Mouse (Mus musculus): ENCODE measurements at regions not wholly inside any gene's neighbourhood (a gene's known extent, or its start where the extent isn't known, plus 50 kb on each side); places are given as distances from the start of the nearest gene placed in this dataset.

DNA sequence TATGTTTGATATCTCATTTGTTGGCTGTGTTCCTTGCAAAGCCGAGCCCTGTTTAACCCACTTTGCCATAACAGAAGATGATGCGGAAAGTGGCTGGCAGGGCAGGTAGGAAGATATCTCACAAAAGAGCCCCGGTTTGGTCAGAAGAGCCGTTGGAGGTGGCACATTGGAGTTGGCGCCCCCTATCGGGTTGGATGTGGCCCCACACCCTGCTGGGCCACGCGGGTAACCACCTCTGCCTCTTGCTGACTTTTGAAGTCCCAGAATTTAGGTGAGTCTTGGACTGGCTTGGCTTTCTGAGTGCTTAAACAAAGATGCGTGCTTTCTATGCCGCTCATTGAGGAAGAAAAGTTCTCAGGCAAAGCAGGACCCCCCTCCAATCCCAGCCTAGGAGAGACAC is 56.1 kb downstream of the Gm4791 start:
- in situ Hi-C loops (cut with MseI, MboI), result no loop called here

DNA sequence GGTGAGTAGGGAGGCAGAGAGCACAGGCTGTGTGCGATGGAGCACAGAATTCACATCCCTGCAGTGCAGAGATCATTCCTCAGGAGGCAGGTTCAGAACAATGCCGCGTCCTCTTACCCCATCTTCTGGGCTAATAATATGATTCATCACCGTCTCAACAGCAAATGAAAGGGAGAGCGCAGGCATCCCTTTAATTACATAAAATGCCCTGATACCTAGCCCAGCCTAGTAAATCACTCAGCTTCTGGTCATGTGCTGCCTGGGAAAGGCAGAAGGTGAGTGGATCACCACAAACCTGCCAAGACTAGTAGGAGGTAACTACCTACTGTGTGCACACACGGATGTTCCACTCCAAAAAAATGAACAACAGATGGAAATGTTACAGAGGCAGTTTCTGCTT is 57.0 kb downstream of the Gm4791 start:
- in situ Hi-C loops (cut with MseI, MboI), result no loop called here

DNA sequence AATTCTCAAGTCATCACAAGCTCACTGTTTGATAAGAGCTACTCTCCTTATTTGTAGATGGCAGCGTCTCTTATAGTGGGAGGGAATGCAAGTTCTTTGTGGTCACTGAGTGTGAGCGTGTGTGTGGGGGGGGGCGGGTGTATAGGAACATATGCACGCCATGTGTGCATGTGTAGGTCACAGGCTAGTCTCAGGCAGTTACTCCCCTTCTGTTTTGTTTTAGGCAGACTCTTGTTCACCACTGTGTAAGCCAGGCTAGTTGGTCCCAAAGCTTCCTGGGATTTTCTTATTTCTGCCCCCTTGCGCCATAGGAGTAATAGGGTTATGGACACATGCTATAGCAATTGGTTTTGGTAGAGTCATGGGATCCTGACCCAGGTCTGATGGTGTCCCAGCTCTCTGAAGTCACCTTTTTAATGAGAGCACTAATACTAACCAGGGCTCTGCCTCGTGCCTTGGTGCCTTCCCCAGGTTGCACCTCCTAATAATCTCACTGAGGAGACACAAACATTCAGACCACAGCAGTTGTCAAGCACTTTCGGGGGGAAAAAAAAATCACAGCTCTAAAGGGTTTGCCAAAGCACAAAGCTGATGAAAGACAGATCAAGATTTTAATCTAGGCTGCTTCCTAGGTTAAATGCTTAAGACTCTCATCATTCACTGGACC is 60.9 kb downstream of the Gm4791 start:
- in situ Hi-C loops (cut with MseI, MboI), result no loop called here

DNA sequence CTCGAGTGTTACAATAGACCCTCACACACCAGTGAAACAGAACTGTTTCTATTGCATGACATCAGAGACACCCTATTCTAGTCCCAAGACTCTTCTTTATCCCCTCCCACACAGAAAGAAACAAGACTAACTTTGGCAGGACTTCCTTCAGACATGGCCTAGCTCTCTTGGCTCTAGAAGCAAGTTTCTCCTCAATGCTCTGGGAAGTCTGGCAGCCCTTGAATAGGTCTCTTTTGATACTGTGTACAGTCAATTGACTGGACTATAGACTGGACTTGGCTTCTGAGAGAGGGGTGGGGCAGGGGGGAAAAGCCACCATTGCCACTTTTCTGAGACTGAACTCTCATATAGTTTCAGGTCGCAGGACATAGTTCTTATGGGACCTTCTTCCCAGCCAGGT is 62.2 kb downstream of the Gm4791 start:
- in situ Hi-C loops (cut with MseI, MboI), result no loop called here

DNA sequence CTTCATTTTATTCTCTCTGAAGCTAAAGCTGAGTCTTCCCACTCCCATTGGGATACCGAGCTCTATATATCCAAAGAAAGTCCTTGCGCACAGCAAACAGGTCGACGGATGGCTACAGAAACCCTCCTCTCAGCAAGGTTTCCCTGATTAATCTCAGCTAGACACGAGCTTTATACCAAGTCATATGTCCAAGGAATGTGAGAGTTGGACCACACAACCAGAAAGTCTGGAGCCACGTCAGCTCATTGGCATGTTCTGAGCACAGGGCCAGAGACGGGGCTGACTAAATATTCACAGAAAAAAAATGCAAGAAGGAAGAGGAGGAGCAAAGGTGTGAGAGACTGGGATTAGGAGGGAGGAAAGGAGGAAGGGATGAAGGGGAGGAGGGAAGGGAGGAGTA is 64.0 kb downstream of the Gm4791 start:
- in situ Hi-C loops (cut with MseI, MboI), result no loop called here

DNA sequence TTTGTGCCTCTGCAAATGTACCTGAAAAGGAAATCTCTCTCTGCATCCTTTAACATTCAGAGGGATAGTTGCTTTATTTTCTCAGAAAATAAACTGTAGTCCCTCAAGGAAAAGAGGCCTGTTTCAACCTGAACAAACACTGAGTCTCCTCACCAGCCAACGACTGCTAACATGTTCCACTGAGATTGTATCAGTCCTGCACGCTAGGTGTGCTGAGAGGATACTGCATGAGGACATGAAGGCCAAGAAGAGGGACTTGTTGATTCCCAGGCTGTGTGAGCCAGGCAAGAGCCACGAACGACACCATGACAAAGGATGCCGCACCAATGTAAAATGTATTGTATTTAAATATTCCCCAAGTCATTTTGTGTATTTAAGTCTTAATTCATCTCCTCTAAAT is 65.2 kb downstream of the Gm4791 start:
- in situ Hi-C loops (cut with MseI, MboI), result no loop called here

DNA sequence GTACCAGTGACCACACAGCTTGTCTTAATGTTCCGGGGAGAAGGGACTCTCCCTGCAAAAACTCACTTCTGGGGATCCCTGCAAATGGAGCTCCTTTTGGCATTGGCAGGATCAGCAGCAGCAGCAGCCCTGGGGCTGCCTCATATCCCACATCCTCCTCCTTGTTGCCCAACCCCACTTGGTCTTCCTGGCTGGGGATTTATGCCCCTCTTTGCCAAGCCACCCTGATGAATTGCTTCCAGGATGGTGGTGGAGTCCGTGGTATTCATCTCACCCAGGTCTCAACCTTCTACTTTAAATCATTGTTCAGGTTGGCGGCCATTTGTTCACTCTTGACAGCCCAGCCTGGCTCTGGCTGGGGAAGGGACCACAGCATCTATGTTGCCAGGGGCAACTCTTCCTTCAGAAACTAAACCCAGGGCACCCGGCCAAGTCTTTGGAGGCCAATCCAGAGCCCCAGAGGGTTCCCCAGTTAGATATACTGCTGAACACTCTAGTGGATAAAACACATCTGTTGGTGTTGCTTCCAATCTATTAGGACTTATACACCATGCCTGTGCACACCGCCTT is 66.0 kb downstream of the Gm4791 start:
- in situ Hi-C loops (cut with MseI, MboI), result no loop called here

DNA sequence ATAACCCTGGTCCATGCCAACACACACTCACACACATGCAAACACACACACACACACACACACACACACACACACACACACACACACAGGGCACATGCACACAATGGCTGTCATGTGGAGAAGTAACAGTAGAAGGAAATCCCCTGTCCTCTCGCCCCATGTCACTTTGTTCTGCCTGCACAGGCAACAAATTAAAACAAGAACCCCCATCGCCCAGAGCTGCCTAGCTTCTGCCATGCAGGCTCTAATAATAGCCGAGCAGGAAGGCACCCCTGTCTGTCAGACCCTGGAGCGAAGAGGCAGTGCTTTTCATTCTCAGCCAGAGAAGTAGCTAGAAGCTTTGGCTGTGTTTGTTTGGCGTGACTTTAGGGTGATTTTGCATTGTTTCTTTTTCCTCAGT is 70.9 kb downstream of the Gm4791 start:
- in situ Hi-C loops (cut with MseI, MboI), result no loop called here

DNA sequence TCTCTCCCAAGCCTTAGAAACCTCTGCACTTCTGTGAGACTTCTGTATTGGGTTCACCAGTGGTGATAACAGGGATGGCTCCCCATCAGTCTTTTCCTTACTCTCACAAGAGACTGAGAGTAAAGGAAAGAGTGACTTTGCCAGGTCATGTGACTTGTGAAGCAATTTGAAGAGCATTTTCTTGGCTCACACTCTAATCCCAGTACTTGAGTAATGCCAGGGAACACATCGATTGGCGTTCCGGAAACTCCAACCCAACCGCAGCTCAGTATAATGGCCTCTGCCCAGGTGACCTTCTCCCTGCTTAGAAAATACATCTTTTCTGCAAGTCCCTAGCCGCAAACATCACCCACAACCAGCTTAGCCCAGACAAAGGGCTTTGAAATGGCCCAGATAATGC is 72.4 kb downstream of the Gm4791 start:
- in situ Hi-C loops (cut with MseI, MboI), result no loop called here

DNA sequence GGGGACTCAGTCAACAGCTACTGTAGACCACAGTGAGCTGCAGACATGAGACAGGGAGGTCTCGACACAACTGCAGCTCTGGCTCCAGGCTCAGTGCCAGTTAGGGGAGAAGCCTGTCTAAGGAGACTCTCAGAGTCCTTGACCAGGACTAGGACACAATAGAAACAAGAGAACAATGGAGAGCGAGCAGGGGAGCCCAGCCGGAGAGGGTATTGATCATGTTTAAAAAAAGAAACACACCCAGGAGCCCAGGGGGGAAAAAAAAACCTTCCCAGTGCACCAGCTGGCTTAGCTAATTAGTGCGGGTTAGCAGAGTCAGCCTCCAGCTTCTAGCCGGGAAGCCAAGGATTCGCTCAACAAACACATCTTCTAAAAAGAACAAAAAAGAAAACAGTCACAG is 78.4 kb downstream of the Gm4791 start:
- in situ Hi-C loops (cut with MseI, MboI), result no loop called here

DNA sequence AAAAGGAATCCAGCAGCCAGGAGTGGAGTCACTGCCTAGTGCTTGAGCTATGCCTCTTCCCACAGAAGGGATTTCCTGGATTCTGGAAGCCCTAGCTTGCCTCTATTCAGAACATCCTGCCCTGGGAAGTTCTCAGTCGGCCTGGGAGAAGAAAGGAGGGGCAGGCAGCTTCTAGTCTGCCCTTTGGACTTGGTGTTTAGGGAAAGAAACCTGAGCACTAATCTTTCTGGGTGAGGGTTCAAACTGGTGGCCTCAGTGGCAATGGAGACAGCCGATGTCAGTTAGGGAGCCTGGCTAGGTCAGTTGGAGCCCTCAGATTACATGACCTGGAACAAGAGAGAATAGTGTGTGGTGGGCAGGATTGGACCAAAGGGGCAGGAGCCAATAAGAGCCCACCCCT is 78.9 kb downstream of the Gm4791 start:
- in situ Hi-C loops (cut with MseI, MboI), result no loop called here

DNA sequence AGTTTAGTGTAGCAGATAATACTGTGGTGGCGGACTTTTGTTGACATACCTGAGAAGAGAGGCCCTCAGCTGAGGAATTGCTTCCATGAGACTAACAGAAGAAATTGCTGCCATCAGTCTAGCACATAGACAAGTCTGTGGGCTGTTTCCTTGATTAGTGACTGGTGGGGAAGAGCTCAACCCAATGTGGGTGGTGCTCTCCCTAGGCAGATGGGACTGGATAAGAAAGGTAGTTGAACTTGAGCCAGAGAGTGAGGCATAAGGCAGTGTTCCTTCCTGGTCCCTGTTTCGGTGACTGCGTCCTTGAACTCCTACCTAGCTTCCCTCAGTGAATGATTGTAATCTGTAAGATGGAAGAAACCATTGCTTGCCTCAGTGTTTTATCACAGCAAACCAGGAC is 79.4 kb downstream of the Gm4791 start:
- in situ Hi-C loops (cut with MseI, MboI), result no loop called here

DNA sequence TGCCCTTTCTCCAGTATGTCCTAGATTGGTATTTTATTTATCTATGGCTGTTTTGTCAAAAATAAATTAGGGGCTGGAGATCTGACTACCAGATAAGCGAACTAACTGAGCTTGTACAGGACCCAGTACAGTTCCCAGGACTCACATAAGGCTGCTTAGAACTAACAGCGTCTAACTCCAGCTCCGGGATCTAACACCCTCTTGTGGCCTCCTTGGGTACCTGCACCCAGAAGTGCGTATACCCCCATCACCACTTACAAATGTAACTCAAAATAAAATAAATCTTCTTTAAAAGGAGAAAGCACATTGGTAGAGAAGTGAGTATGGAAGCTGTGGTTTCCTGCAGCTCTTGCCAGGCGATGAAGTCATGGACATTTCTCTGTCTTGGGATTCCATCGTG is 82.9 kb downstream of the Gm4791 start:
- in situ Hi-C loops (cut with MseI, MboI), result no loop called here

DNA sequence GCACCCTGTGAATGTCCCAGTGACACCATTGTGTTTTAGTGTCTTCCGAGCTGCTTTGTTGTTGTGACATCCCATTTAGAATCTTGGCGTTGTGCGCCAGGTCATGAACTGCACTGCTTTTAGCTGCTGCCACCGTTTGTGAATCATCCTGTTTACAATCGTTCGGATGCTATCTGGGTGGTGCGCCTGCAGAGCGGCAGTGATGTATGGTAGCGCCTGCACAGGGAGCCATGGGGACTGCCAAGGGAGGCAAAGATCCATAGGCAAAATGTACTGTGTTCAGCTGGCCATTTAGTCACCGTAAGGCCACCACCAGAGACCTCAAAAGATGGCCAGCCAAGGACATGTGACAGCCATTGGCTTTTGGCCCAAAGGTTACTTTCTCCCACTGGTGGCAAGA is 93.3 kb downstream of the Gm4791 start:
- in situ Hi-C loops (cut with MseI, MboI), result no loop called here

DNA sequence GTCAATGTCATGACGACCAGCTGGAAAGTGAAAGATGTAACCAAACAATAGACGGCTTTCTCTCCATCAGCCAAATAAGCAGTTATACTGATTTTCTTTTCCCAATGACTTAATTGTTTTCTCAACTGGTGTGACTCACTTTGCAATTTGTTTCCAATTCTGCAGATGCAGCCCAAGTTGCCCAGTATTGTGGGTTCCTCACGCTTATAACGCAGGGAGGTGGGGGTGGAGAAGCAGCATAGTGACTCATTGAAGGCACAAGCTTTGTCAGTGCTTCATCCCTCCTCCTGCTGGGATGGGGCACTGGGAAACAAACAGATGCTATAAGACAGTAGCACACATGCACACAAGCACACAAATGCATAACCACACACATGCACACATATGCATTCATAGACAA is 97.1 kb downstream of the Gm4791 start:
- in situ Hi-C loops (cut with MseI, MboI), result no loop called here

DNA sequence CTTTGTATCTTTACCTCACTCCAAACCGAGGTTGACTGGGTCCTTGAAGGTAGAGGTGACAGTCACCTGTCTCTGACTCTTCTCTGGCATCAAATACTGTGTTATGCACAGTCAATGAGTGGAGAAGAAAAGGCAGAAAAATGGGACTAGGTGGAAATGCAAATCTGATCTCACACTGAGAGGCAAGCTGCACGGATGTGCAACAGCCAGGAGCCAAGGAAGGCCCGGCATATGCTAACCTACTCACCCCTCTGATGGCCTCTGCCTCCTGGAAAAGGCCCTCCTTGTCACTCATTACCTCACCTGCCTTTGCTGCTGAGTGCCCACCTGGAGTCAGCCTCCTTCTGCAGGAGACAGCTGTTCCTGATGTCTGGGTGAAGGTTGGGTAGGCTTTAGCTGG is 104.8 kb downstream of the Gm4791 start:
- in situ Hi-C loops (cut with MseI, MboI), result no loop called here

DNA sequence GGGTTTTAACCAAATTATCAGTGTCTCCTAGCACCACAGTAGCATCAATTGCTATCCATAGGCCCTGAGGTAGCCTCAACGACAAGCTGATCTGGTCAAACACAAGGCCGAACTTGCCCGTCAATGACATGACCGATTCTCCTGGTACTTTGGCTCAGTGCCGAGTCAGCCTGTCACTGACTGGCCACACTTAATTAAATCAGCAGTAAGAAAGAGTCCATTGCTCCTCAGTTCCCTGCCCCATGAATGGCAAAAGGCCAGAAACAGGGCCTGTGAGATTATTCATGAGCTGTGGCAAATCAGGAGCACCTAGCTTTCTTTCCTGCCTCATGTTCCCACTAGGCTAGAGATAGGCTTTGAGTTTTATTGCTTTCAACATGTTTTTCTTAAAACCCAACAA is 105.4 kb downstream of the Gm4791 start:
- in situ Hi-C loops (cut with MseI, MboI), result no loop called here

DNA sequence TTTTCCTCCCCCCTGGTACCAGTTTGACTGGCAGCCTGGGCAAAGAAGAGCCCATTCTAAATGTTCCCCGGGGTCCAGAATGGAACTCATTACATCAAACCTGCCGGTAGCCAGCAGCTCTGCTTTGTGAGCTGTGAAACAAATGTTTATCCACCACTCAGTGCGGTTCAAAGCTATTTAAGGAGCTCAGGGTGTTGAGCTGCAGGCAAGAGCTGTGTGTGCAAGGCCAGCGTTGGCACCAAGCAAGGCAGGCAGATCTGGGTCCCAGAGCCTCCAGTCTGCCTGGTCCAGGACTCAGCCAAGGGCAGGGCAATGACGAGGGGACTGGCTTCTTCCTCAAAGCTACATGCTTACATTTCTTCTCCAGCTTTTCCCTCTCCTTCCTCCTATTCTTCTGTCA is 109.6 kb downstream of the Gm4791 start:
- in situ Hi-C loops (cut with MseI, MboI), result no loop called here

DNA sequence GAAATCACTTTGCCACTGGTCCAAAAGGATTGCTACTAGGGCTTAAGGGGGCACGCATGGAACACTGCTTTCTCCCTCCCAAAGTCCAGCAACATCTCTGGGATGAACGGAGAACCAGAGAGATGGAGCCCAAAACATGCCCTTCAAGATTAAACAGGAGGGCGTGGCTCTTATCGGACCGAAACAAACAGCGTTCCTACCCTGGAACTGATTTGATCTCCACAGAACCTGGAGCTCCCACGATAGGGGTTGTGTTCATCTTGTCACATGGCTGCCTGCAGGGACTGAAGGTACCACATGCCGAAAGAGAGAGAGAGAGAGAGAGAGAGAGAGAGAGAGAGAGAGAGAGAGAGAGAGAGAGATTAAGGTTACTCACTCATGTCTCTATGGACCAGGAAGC is 120.7 kb downstream of the Gm4791 start:
- in situ Hi-C loops (cut with MseI, MboI), result no loop called here

DNA sequence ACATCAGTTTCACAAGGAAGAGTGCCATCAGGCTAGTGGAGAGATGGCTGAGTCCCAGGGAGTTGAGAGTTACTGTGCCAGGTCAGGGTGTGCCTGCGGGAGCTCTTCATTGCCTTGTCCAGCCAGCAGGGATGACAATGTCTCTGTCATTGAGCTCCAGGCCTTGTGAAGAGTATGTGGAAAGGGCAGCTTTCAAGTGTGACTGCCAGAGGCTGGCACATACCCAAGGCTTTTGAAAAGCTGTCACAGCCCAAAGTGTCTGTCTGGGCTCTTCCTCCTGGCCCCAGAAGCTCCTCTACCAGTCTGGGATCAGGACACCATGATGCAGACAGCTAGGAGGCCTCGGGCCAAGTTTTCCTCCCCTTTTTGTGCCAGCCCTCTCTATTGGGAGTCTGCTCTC is 124.6 kb downstream of the Gm4791 start:
- in situ Hi-C loops (cut with MseI, MboI), result loop anchor here in 1 of 2 experiments (10.0 kb wide), 1 partner anchor 582 kb away; no protein-coding TSS in a partner anchor

DNA sequence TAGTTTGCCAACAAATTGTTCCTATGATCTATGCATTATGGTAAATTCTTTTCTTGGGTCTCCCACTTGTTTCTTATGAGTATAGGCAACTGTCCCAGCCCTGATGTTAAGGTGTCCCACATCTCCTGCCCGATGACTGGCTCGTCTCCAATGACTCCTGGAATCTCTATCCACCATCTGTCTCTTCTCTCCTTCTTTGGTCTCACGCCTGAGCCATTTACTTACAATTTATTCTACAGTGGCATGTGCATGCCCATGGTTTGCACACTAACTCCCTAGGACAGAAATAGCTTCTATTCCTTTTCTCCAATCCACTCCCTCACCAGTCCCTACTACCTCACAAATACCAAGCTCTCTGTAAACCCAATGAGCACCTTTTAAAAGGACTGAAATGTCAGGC is 127.0 kb downstream of the Gm4791 start:
- in situ Hi-C loops (cut with MseI, MboI), result loop anchor here (10.0 to 25.0 kb wide), 2 partner anchors 579 to 587 kb away; no protein-coding TSS in a partner anchor

DNA sequence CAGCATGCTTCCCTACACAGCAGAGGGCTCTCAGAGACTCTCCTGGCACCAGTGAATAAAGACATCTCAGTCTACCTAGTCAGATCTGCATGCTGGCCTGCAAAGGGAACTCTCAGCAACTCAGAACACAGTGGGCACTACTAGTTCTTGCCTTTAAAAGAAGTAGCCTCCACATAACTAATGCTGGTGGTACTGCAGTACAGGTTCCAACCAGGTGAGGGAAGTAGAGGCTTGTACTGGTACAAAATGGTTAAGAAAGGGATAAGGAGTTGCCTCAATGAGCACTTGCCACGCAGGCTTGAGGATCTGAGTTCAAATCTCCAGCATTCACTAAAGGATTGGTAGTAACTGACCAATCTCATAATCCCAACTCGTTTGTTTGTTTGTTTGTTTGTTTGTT is 127.7 kb downstream of the Gm4791 start:
- in situ Hi-C loops (cut with MseI, MboI), result loop anchor here (10.0 to 25.0 kb wide), 2 partner anchors 579 to 586 kb away; no protein-coding TSS in a partner anchor

DNA sequence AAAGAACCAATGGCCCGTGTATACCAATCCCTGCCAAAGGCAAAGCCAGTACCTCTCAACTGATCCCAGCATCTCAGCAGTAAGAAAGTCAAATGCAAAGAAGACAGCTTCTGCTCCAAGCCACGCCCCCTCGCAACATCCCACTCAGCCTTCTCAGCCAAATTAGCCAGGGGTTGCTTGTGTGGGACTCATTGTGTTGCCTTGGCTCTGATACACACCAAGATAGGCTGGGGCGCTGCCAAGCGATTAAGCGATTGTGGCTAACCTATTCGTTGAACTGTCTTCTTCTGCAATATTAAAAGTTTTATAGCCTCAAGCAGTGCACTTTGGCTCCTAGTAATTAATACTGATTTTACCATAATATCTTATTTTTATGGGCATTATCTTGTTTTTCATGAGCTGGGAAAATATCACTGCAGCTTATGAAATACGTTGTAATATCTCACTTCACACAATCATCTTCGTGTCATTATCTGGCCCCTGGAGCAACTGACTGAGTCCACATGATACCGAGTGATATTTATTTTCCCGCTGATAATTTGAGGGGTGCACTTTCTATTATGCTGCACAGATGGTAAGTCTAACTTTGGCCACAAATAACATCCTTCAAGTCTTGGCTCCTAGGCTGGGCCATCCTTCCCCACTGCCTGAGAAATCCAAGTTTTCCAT is 129.3 kb downstream of the Gm4791 start:
- in situ Hi-C loops (cut with MseI, MboI), result loop anchor here (10.0 to 25.0 kb wide), 2 partner anchors 577 to 584 kb away; no protein-coding TSS in a partner anchor

Measured in mouse trophoblast stem cell (cell line).